Mouse (Mus musculus): ENCODE measurements around the gene Slf2. TPM values are rescaled to one million over a fixed set of nuclear protein-coding genes. Genes with fewer than 3 reads are reported as not detected.

The Slf2 gene
- total RNA-seq, 2 experiments from 2014 or later, result 37.9 to 38.0 TPM

DNA sequence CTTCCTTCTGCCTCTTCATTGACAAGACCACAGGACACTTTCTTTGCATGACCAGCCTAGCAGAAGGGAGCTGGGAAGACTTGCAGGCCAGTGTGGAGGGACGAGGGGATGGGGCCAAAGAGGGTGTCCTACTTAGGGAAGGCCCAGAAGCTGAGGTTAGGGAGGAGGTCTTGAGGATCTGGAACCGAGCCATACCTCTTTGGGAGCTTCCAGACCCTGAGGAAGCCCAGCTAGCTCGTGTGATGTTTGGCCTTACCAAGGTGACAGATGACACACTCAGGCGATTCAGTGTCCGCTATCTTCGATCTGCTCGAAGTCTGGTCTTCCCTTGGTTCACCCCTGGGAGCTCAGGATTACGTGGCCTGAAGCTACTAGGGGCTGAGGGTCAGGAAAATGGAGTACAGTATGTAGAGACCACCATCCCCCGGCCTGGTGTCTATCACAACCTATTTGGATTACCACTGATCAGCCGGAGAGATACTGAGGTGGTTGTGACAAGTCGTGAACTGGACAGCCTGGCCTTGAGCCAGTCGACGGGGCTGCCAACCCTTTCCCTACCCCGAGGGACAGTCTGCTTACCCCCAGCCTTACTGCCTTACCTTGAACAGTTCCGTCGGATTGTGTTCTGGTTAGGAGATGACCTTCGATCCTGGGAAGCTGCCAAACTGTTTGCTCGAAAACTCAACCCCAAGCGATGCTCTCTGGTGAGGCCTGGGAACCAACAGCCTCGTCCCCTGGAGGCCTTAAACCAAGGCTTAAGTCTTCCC lies 76.7 kb downstream of the Slf2 start:
- DNase-seq (ENCODE audit: low spot score in 2 of 2), result no peak

DNA sequence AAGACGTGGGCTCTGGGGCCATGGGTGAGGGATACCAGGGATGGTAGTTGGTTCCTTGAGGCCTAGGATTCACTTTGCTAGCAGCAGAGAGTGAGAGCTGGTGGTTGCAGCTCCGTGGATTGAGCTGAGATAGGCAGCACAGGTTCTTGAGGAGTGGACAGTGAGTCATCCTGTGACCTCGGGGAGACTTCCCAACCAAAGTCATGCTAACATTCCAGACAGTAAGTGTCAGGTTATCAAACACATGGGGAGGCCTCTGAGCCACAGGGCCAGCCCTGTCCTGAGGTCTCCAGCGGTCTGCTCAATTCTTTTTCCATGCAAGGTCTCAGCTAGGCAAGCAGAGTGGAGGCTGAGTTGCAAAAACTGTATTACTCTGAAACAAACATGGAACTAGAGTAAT lies 79.7 kb downstream of the Slf2 start:
- DNase-seq (ENCODE audit: low spot score in 2 of 2), result no peak

DNA sequence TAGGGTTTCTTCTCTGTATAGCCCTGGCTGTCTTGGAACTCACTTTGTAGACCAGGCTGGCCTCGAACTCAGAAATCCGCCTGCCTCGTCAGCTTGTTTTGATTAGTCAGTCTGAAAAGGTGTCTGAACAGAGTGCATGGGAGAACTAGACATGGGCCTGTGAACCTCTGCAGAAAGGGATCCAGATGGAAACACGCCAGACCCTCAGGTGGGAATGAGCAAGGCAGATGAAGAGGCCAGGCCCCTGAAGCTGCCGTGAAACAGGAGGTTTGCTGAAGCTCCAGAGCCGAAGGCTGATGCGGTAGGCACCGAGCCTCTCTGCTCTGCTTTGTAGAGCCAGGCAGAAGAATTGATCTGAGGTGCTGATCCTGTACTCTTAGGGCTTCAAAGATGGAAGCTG lies 81.3 kb downstream of the Slf2 start:
- no peak for DNase-seq (ENCODE audit: low spot score in 2 of 2)

DNA sequence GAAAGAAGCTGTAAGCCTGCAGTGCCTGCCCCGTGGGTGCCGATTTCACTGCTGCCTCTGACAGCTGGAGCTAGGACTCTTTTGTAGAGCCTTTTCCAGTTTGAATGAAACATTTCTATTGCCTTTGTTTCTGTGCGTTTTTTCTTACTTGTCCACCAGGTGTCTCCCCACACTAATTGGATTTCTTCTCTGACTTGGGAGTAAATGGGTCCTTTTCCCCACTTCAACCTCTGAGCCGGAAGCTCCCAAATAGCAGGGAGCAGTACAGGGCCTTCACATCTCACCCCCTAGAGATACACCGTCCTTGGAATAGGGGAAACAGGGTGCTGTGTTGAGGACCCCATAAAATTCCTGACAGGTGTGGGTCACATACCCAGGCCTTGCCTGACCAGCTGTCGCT lies 81.7 kb downstream of the Slf2 start:
- no peak for DNase-seq (ENCODE audit: low spot score in 2 of 2)

DNA sequence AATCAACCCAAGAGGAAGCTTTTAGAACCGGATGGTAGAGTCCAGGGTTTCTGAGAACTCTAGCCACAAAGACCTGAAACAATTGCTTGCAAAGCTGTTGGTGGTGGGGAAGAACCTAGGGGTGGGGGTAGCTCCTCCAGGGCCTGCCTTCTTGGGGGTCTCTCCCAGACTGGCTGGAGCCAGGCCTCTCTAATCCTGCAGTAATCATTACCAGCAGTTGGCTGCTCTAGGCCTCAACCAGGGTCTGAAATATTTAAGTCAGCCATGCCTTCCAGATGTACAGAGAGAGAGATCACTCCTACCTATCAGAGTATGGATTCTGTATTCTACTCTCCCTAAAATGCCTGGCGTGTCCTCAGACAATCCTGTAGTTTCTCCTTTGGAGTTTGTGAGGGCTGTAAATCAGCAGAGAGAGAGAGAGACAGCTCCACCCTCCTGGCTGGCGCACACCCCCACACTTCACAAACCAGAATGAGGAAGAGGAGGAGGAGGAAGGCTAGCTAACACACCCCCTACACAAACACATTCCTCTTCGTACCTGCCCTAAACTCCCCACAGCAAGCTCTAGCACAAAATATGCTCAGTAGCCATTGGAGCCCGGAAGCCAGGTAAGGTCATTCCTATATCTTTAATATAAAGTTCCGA lies 82.8 kb downstream of the Slf2 start:
- no peak for DNase-seq (ENCODE audit: low spot score in 2 of 2)

DNA sequence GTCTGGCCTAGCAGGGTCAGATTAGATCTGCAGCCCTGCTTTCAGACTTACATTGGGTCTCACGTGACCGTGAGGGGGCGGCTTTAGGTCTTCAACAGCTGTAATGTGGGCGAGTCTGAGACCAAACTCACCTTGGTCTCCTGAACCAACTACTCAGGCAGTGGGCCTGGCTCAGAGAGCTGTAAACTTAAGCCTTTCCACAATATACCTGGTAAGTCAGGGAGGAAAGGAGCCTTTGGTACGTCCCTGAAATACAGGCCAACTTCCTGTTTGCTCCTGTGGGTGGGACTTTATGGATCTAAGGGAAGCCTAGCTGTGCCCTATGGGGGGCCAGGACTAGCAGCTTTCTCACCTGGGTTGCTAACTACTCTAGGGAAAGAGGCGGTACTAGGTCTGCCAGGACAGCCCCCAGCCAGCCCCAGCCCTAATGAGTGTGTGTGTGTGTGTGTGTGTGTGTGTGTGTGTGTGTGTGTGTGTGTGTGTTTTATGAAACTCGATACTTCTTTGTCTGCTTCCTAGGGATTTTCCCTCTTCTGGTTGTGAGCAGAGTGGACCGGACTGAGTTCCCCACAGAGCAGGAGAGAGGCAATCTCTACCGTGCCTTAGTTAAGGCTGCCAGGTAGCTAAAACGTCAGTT lies 83.5 kb downstream of the Slf2 start, which contains the start of gene Lzts2:
Lzts2 (plus strand) TSS at position 80 of the 637 bp plus-strand sequence.
- no peak for DNase-seq (ENCODE audit: low spot score in 2 of 2)

DNA sequence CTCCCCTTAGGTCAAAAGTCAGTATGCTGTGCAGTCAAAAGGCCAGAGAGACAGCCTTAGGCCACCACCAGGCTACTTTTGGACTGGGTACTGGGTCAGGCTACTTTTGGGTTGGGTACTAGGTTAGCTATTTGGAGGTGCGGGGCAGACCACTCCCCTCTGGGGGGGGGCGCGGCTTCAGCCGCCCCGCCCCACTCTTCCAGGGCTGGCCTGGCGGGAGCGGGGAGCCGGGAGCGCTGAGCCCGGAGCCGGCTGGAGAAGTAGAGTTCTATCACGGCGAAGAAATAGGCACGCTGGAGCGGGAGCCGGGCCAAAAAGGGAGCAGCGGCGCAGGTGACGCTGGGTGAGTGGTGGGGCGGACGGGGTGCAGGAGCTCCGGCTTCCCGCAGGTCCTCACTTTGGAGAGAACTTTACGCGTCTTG lies 84.0 kb downstream of the Slf2 start:
- DNase-seq (ENCODE audit: low spot score in 2 of 2), result peak in 1 of 2 experiments; percentile 36

DNA sequence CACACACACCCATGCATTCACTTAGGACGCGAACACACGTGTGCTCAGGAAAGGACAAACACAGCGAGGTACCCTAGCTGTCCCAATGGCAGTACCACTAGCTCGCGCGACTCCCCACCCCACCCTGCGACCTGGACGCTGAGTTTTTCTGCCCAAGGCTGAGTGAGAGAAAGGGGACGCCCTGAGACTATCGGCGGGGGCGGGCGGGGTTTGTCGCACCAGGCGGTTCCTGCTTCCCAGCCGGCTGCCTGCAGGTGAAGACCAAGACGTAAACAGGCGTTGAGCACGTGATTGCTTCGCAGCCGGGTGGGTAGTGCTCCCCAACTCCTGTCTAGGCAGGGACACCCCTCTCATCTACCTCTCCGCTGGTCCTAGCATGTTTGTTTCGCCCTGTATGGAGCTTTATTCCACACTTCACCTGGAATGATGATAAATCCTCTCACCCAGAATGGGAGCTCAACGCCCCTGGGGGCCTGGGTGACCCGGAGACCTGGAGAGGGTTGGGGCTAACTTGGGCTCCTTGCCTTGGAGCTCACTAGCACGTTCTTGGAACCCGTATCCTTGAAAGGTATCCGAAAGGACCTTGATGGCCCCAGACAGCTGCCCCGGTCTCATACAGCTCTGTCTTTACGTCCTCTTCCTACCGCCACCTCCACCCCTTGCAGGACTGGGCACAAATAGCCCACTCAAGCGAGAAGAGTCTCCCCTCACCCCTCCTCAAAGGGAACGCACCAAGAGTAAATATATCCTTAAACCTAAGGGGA lies 84.7 kb downstream of the Slf2 start:
- peak; percentile 33 to 53 for DNase-seq (ENCODE audit: low spot score in 2 of 2)

DNA sequence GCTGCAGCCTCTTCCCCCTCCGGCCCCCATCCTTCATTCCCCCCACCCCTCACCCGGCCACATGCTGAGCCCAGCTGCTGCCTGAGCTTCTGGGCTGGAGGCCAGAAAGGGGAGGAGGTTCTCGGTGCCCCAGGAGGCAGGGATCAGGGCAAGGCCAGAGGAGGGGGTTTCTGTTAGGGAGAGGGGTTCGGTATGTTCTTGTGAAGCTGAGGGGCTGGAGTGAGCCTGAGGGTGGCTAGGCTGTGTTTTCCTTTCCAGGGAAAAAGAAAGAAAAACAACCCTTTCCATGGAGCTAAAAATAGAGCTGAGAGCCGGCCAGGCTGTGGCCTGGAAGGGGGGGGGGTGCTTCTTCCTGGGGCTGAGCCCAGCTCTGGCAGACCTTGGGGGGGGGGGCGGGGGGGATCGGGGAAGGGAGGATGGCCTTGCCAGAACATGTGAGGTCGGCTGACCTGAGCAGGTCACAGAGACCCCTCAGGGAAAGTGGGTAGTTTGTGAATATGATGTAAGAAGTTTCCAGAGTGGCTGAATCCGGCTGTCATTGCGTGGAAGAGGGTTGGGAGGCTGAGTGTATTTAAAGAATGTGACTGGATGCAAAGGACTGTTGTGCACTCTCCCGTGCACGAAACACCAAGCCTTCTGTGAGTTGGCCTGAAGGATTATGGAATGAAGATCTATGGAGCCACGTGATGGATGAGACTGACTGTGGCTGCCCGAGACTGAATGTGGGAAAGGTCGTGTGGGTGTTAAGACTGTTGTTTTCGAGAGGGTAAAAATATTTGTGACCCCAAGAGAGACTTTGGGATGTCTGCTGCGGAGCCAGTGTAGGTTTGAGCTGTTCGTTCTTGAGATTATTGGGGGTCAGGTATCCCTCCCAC lies 85.6 kb downstream of the Slf2 start:
- DNase-seq (ENCODE audit: low spot score in 2 of 2), result peak; percentile 62 to 69

DNA sequence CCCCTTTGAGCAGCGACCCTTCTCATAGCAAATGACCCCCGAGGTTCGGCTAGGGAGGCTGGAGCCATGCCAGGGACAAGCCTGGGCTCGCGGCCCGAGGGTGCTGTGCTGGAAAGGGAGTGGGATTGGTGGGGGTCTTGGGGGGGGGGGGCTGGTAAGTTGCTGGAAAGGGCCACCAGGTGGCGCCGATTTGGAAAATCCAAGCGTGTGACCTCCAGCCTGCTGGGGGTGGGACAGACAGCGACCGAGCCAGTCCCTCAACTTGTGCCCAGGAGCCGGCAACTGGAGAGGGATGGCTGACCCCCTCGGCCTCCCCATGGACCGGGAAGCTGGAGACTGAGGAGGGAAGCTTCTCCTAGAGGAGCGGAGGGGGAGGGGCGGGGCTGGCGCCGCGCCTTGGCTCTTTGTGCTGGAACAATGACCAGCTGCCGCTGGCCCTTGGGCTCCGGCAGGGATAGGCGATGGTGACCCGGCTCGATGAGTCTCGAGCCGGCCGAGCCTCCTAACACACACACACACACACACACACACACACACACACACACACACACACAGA lies 86.3 kb downstream of the Slf2 start:
- DNase-seq (ENCODE audit: low spot score in 2 of 2), result peak; percentile 65 to 69

DNA sequence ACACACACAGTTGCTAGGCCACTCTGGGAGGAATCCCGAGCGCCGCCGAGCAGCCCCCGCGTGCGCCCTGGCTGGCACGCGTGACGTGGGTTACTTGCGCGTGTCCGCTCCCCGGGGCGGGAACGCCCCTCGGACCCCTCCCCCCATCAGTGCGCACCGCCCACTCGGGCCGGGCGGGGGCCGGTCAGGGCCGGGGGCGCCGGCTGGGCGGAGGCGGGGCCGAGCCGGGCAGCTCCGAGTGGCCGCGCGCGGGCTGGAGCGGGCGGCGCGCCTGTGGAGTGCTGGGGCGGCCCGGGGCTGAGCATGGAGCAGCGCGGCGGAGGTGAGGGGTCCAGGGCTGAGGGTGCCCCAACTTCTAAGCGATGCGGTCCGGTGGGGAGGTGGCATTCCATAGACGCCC lies 87.0 kb downstream of the Slf2 start:
- peak; percentile 70 to 80 for DNase-seq (ENCODE audit: low spot score in 2 of 2)

DNA sequence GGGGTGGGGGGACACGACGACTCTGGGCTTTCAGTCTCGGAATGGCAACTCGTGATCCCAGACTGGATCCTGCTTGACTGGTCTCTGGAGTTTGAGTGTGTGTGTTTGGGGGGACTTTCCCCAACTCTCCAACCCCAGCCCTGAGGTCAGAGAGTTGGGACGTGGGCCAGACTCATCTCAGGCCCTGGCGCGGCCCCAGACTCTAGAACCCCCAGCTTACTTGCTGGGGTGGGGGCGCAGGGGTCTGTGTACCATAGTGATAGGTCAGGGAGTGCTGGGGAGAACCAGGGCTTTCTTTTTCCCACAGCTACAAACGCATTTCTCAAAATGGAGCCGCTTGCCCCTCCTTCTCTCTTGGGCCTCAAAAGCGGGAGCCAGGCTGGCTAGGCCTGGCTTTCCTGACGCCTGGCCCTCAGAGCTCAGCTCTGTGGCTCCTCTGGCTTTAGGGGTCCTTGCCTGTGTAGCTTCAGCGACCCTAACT lies 87.4 kb downstream of the Slf2 start:
- no peak for DNase-seq (ENCODE audit: low spot score in 2 of 2)

DNA sequence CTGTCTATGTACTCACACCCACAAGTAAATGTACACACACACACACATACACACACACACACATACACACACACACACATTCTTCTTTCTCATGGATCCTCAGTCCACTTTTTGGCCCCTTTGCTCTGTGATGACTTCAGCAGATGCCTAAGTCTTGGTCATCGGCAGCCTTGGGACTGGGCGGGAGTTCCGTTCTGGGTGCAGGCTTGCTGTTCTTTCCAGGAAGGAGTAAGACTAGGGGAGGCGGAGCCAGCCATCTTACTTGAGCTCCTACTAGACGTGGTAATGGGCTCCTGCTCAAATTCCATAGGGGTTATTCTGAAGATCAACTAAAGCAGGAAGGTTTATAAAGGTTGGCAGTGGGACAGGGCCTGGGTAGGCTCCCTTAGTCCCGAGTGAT lies 89.4 kb downstream of the Slf2 start:
- DNase-seq (ENCODE audit: low spot score in 2 of 2), result no peak

DNA sequence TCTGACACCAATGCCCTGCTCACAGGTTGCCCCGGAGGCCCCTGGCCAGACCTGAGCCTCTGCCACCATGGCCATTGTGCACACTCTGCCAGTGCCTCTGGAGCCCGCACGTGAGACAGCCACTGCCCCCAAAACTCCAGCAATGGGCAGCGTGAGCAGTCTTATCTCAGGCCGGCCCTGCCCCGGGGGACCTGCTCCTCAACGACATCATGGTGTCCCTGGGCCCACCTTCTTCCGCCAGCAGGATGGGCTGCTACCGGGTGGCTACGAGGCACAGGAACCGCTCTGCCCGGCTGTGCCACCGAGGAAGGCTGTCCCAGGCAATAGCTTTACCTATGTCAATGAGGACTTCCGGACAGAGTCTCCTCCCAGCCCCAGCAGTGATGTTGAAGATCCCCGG lies 90.4 kb downstream of the Slf2 start:
- no peak for DNase-seq (ENCODE audit: low spot score in 2 of 2)

DNA sequence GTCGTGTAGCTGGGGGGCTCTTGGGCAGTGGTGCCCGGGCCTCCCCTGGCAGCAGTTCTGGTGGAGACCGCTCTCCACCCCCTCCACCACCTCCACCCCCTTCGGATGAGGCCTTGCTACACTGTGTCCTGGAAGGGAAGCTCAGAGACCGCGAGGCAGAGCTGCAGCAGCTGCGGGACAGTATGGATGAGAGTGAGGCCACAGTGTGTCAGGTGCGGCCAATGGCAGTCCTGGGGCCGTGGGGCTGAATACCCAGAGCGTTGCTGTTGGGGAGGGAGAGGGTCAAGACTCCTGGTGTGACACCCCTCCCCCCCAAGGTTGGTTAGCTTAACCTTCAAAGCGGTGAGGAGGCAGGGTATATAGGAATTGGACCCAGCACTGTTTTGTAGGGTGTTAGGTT lies 93.0 kb downstream of the Slf2 start:
- no peak for DNase-seq (ENCODE audit: low spot score in 2 of 2)

DNA sequence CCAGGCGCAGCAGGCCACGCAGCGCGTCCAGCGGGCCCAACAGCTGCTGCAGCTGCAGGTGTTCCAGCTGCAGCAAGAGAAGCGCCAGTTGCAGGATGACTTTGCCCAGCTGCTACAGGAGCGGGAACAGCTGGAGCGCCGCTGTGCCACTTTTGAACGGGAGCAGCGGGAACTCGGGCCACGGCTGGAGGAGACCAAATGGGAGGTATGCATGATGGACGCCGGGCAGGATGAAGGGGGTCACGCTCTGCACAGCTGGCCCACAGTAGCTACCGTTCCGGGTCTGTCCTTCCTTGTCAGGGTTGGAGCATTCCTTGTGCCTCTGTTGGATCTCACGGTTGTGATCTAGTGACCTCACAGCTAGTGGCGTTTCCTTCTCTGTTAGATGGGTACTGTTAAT lies 93.8 kb downstream of the Slf2 start:
- no peak for DNase-seq (ENCODE audit: low spot score in 2 of 2)

DNA sequence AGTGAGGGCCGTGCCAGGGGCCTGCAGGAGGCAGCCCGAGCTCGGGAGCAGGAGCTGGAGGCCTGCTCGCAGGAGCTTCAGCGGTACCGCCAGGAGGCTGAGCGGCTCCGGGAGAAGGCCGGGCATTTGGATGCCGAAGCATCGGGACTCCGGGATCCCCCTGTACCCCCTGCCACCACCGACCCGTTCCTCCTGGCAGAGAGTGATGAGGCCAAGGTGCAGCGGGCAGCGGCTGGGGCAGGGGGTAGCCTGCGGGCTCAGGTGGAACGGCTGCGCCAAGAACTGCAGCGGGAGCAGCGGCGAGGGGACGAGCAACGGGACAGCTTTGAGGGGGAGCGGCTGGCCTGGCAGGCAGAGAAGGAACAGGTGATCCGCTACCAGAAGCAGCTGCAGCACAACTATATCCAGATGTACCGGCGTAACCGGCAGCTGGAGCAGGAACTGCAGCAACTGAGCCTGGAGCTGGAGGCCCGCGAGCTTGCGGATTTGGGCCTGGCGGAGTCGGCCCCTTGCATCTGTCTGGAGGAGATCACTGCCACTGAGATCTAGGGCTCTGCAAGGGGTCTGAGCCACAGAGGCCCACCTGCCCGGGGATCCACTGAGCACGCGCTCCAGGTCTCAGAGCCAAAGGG lies 95.1 kb downstream of the Slf2 start:
- DNase-seq (ENCODE audit: low spot score in 2 of 2), result no peak

DNA sequence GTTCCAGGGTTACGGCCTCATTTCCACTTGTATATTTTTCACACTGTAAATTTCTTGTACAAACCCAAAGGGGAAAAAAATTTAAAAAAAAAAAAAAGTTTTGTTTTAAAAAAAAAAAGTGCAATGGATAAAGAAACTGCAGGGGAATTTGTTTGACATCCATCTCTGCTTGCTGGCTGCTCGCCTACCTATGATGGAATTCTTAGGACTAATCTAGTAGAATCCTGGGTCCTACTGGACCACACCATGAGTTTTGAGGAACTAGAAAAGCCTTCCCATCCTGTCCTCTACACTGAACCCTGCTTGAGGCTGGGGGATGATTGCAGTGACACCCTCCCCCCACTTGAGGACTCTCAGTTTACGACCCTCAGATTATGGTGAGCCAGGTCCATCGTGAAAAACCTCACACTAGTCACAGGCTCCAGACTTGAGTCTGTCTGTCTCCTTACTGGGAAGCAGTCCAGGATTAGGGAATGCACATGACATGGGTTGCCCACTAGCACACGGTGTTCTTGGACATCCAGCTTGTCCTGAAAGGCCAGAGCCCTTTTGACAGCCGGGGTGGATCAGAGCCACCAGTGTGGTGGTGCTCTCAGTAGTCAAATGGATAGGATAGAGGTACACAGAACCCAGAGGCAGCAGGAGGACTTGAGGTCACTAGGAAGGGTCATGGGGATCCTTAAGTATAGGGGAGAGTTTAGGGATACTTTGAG lies 96.2 kb downstream of the Slf2 start:
- DNase-seq (ENCODE audit: low spot score in 2 of 2), result no peak

DNA sequence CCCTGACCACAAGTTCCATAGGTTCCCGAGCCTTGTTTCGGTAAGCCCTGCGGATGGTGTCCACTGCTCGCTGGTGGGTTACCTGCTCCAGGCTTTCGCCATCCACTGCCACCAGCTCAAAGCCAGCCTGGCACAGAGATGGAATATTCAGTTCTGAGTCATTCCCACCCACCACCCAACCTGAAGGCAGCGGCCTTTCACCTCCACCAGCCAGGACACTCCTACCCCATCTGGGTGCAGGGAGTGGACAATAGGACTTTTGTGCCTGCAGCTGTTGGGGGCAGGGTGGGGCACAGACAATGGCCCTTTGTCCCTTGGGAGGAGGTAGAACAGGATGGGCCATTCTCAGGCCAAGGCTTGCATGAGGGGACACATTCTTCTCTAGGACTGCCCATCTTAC lies 96.9 kb downstream of the Slf2 start:
- no peak for DNase-seq (ENCODE audit: low spot score in 2 of 2)
